Mouse (Mus musculus) hindbrain, embryonic 12.5 days (tissue): Measurements from ENCODE around the gene Cadm1. TPM values are rescaled to one million over a fixed set of nuclear protein-coding genes. Genes with fewer than 3 reads are reported as not detected.

Experiments
- ATAC-seq: fragments of 200-750 bp; cut with Nextera tagmentation; 2 replicates; pipeline ENCODE4 v1.8.0; 2017; ENCODE audit warnings: moderate TSS enrichment; ENCODE audit not compliant: low FRiP score
- H3K27ac ChIP-seq: fragments of 300-500 bp; sonication (generic); 2 replicates; pipeline ENCODE4 v1.5.1; 2016; ENCODE audit warnings: mild to moderate bottlenecking
- H3K27me3 ChIP-seq: fragments of 300-500 bp; sonication (generic); 2 replicates; pipeline ENCODE4 v1.6.1; 2016; ENCODE audit warnings: mild to moderate bottlenecking
- H3K36me3 ChIP-seq: fragments of 300-500 bp; sonication (generic); 2 replicates; pipeline ENCODE4 v1.6.1; 2016; ENCODE audit warnings: mild to moderate bottlenecking
- H3K4me1 ChIP-seq: fragments of 300-500 bp; sonication (generic); 2 replicates; pipeline ENCODE4 v1.6.1; 2016
- H3K4me2 ChIP-seq: fragments of 300-500 bp; sonication (generic); replicated peaks from 2 replicates; pipeline ENCODE4 v1.6.1; 2016; ENCODE audit warnings: mild to moderate bottlenecking
- H3K4me3 ChIP-seq: fragments of 300-500 bp; sonication (generic); 2 replicates; pipeline ENCODE4 v1.5.1; 2016; ENCODE audit warnings: mild to moderate bottlenecking
- H3K9ac ChIP-seq: fragments of 300-500 bp; sonication (generic); 2 replicates; pipeline ENCODE4 v1.6.1; 2016; ENCODE audit warnings: mild to moderate bottlenecking, moderate library complexity
- H3K9me3 ChIP-seq: fragments of 300-500 bp; sonication (generic); replicated peaks from 2 replicates; pipeline ENCODE4 v1.6.1; 2016; ENCODE audit warnings: mild to moderate bottlenecking
- WGBS: fragments of 180-500 bp; shearing (Covaris S2); methylation state at CpG from one replicate; pipeline ENCODE4 v1.1.7; 2016; 5-methylcytosine and 5-hydroxymethylcytosine counted together
- polyA plus RNA-seq: library from polyadenylated mRNA; unstranded; fragments of >200 nt; fragmentation: Nextera tagmentation; extraction: Ambion mirVana; gene quantifications from 2 replicates; pipeline ENCODE4 v1.2.1, GENCODE M21; 2016

Gene Cadm1
- polyA plus RNA-seq = 120 and 132 TPM in 2 replicates

GRCm38 (mm10) chr9:47529602-47530450 is at the start of gene Cadm1:
TSS of gene Cadm1 (plus strand) at chr9:47530173.
- WGBS = under 1% methylated on average over 72 of the region's 72 CpGs
- peak within 1 kb of the TSS; percentile 92 for H3K27ac ChIP-seq
- peaks cover 28% of the 10 kb centered on the region for H3K4me1 ChIP-seq
- H3K4me3 ChIP-seq = peak within 1 kb of the TSS; percentile 62
- H3K36me3 ChIP-seq = no peaks in the 10 kb centered on the region
- ATAC-seq = peak; percentile 94
- H3K9me3 ChIP-seq = no peaks in the 10 kb centered on the region
- H3K9ac ChIP-seq = peak within 1 kb of the TSS; percentile 89
- H3K27me3 ChIP-seq = no peaks in the 10 kb centered on the region
- H3K4me2 ChIP-seq = peak within 1 kb of the TSS; percentile 89

GRCm38 (mm10) chr9:47484506-47484905 is 45.5 kb upstream of the Cadm1 start:
- no peak overlapping the region for H3K9ac ChIP-seq
- ATAC-seq = no peak
- H3K9me3 ChIP-seq = no peaks in the 10 kb centered on the region
- H3K4me3 ChIP-seq = no peak overlapping the region
- H3K27ac ChIP-seq = no peak overlapping the region
- 85% methylated on average over 5 of the region's 5 CpGs for WGBS
- no peaks in the 10 kb centered on the region for H3K4me1 ChIP-seq
- 0 out of 2 replicates have a peak, but pooled peaks cover 3% of the 10 kb centered on the region for H3K27me3 ChIP-seq
- H3K4me2 ChIP-seq = no peak overlapping the region
- no peaks in the 10 kb centered on the region for H3K36me3 ChIP-seq

- Histone ChIP-seq H3K9me3 (no peaks in the 10 kb centered on the region), H3K27ac (no peak overlapping the region), H3K4me2 (no peak overlapping the region), H3K36me3 (no peaks in the 10 kb centered on the region), H3K4me1 (no peaks in the 10 kb centered on the region), H3K27me3 (0 out of 2 replicates have a peak, but pooled peaks cover 3% of the 10 kb centered on the region), H3K4me3 (no peak overlapping the region), H3K9ac (no peak overlapping the region)
- 58% methylated on average over 4 of the region's 4 CpGs for WGBS
- no peak for ATAC-seq
These were observed 44.8 kb upstream of the Cadm1 start for GRCm38 (mm10) chr9:47485186-47485585.

- Histone ChIP-seq H3K27me3 (no peaks in the 10 kb centered on the region), H3K27ac (no peak overlapping the region), H3K9me3 (no peaks in the 10 kb centered on the region), H3K4me2 (no peak overlapping the region), H3K36me3 (no peaks in the 10 kb centered on the region), H3K4me3 (no peak overlapping the region), H3K4me1 (no peaks in the 10 kb centered on the region), H3K9ac (no peak overlapping the region)
- ATAC-seq = no peak
- WGBS = 26% methylated on average over 3 of the region's 3 CpGs
These were observed 30.2 kb upstream of the Cadm1 start for GRCm38 (mm10) chr9:47499761-47500160.

- H3K4me2 ChIP-seq = no peak overlapping the region
- 34% methylated on average over 13 of the region's 13 CpGs for WGBS
- H3K4me3 ChIP-seq = no peak overlapping the region
- H3K9me3 ChIP-seq = no peaks in the 10 kb centered on the region
- no peaks in the 10 kb centered on the region for H3K27me3 ChIP-seq
- no peaks in the 10 kb centered on the region for H3K36me3 ChIP-seq
- no peak overlapping the region for H3K9ac ChIP-seq
- no peak overlapping the region for H3K27ac ChIP-seq
- no peak for ATAC-seq
- H3K4me1 ChIP-seq = peaks cover 10% of the 10 kb centered on the region
These were observed 24.0 kb upstream of the Cadm1 start for GRCm38 (mm10) chr9:47505956-47506355.

- H3K4me2 ChIP-seq = no peak overlapping the region
- ATAC-seq = no peak
- no peak overlapping the region for H3K4me3 ChIP-seq
- peaks cover 10% of the 10 kb centered on the region for H3K4me1 ChIP-seq
- no peaks in the 10 kb centered on the region for H3K27me3 ChIP-seq
- no peak overlapping the region for H3K27ac ChIP-seq
- 91% methylated on average over 17 of the region's 17 CpGs for WGBS
- H3K36me3 ChIP-seq = no peaks in the 10 kb centered on the region
- no peaks in the 10 kb centered on the region for H3K9me3 ChIP-seq
- no peak overlapping the region for H3K9ac ChIP-seq
These were observed 23.1 kb upstream of the Cadm1 start for GRCm38 (mm10) chr9:47506876-47507275.

GRCm38 (mm10) chr9:47508109-47508508 is 21.9 kb upstream of the Cadm1 start:
- ATAC-seq = no peak
- Histone ChIP-seq H3K27me3 (no peaks in the 10 kb centered on the region), H3K9me3 (no peaks in the 10 kb centered on the region)

GRCm38 (mm10) chr9:47512521-47512920 is 17.5 kb upstream of the Cadm1 start:
- no peak overlapping the region for H3K9ac ChIP-seq
- 89% methylated on average over 3 of the region's 3 CpGs for WGBS
- no peak for ATAC-seq
- no peak overlapping the region for H3K4me3 ChIP-seq
- no peaks in the 10 kb centered on the region for H3K9me3 ChIP-seq
- H3K27ac ChIP-seq = no peak overlapping the region
- H3K4me1 ChIP-seq = no peaks in the 10 kb centered on the region
- 0 out of 2 replicates have a peak, but pooled peaks cover 2% of the 10 kb centered on the region for H3K27me3 ChIP-seq
- no peak overlapping the region for H3K4me2 ChIP-seq
- H3K36me3 ChIP-seq = no peaks in the 10 kb centered on the region

More at GRCm38 (mm10) chr9:47508109-47508508, 21.9 kb upstream of the Cadm1 start:
- Histone ChIP-seq H3K4me1 (peaks cover 10% of the 10 kb centered on the region), H3K9ac (no peak overlapping the region), H3K36me3 (no peaks in the 10 kb centered on the region), H3K4me2 (no peak overlapping the region), H3K27ac (no peak overlapping the region), H3K4me3 (no peak overlapping the region)
- WGBS = 48% methylated on average over 3 of the region's 3 CpGs

- Histone ChIP-seq H3K36me3 (no peaks in the 10 kb centered on the region), H3K4me1 (no peaks in the 10 kb centered on the region), H3K9ac (no peak overlapping the region), H3K27ac (no peak overlapping the region), H3K9me3 (no peaks in the 10 kb centered on the region), H3K4me2 (no peak overlapping the region), H3K4me3 (no peak overlapping the region), H3K27me3 (0 out of 2 replicates have a peak, but pooled peaks cover 2% of the 10 kb centered on the region)
- 13% methylated on average over 8 of the region's 8 CpGs for WGBS
- no peak for ATAC-seq
These were observed 15.7 kb upstream of the Cadm1 start for GRCm38 (mm10) chr9:47514318-47514717.

GRCm38 (mm10) chr9:47516238-47516637 is 13.7 kb upstream of the Cadm1 start:
- Histone ChIP-seq H3K4me3 (no peak overlapping the region), H3K4me1 (no peaks in the 10 kb centered on the region), H3K36me3 (no peaks in the 10 kb centered on the region), H3K9ac (no peak overlapping the region), H3K27ac (no peak overlapping the region), H3K27me3 (0 out of 2 replicates have a peak, but pooled peaks cover 2% of the 10 kb centered on the region), H3K4me2 (no peak overlapping the region), H3K9me3 (no peaks in the 10 kb centered on the region)
- ATAC-seq = no peak
- 49% methylated on average over 4 of the region's 4 CpGs for WGBS

GRCm38 (mm10) chr9:47527290-47527689 is 2.7 kb upstream of the Cadm1 start:
- Histone ChIP-seq H3K9ac (no peak overlapping the region), H3K4me3 (no peak overlapping the region), H3K4me1 (peaks cover 12% of the 10 kb centered on the region), H3K9me3 (no peaks in the 10 kb centered on the region), H3K27ac (no peak overlapping the region), H3K36me3 (no peaks in the 10 kb centered on the region), H3K27me3 (no peaks in the 10 kb centered on the region), H3K4me2 (no peak overlapping the region)
- ATAC-seq = no peak
- WGBS = 94% methylated on average over 9 of the region's 9 CpGs

GRCm38 (mm10) chr9:47527741-47528140 is 2.2 kb upstream of the Cadm1 start:
- no peak overlapping the region for H3K9ac ChIP-seq
- no peak for ATAC-seq
- no peak overlapping the region for H3K4me2 ChIP-seq
- no peak overlapping the region for H3K27ac ChIP-seq
- H3K9me3 ChIP-seq = no peaks in the 10 kb centered on the region
- peaks cover 16% of the 10 kb centered on the region for H3K4me1 ChIP-seq
- H3K4me3 ChIP-seq = no peak overlapping the region
- H3K27me3 ChIP-seq = no peaks in the 10 kb centered on the region
- H3K36me3 ChIP-seq = no peaks in the 10 kb centered on the region
- WGBS = 88% methylated on average over 5 of the region's 5 CpGs

GRCm38 (mm10) chr9:47529182-47529581 is 791 bp upstream of the Cadm1 start:
- Histone ChIP-seq H3K27me3 (no peaks in the 10 kb centered on the region), H3K4me3 (peak overlapping the region; percentile 62), H3K36me3 (no peaks in the 10 kb centered on the region), H3K4me1 (peaks cover 28% of the 10 kb centered on the region), H3K4me2 (peak overlapping the region; percentile 89), H3K9me3 (no peaks in the 10 kb centered on the region), H3K27ac (peak overlapping the region; percentile 91), H3K9ac (peak overlapping the region; percentile 67; the same call in 1 of the 2 replicates)
- no peak for ATAC-seq
- WGBS = 2% methylated on average over 11 of the region's 11 CpGs
